Mouse (Mus musculus) WW6 (cell line): Measurements from ENCODE around the gene Gm45208.

Experiments
- DNase-seq: peaks from one replicate; pipeline ENCODE4 v3.0.0-alpha.2; 2013; ENCODE audit warnings: low read depth, low spot score

Gm45208 gene

GRCm38 (mm10) chrX:7772766-7773165 is 50.7 kb downstream of the Gm45208 start:
- DNase-seq = no peak

GRCm38 (mm10) chrX:7775501-7776205 is 53.6 kb downstream of the Gm45208 start:
- no peak for DNase-seq

- DNase-seq = no peak
Observed at GRCm38 (mm10) chrX:7776329-7777082, 54.5 kb downstream of the Gm45208 start.

GRCm38 (mm10) chrX:7778450-7779244 is 56.6 kb downstream of the Gm45208 start:
- no peak for DNase-seq

- DNase-seq = no peak
Observed at GRCm38 (mm10) chrX:7779294-7779693, 57.2 kb downstream of the Gm45208 start.
